Mouse (Mus musculus) forebrain, embryonic 14.5 days (tissue): ENCODE measurements around the gene Fbln7. TPM values are rescaled to one million over a fixed set of nuclear protein-coding genes. Genes with fewer than 3 reads are reported as not detected.

ENCODE experiments used
- ATAC-seq: fragments of 200-750 bp; cut with Nextera tagmentation; 2 replicates; pipeline ENCODE4 v1.8.0; 2017; ENCODE audit warnings: mild to moderate bottlenecking, moderate library complexity
- DNase-seq: peaks from one replicate; pipeline ENCODE4 v3.0.0-alpha.2; 2015; ENCODE audit warnings: low spot score
- H3K27ac ChIP-seq: fragments of 300-500 bp; sonication (generic); 2 replicates; pipeline ENCODE4 v1.5.1; 2014; ENCODE audit warnings: low read depth, mild to moderate bottlenecking, control low read depth, low read length, moderate library complexity
- H3K27me3 ChIP-seq: fragments of 300-500 bp; sonication (generic); replicated peaks from 2 replicates; pipeline ENCODE4 v1.6.1; 2014; ENCODE audit warnings: low read length, control low read depth, mixed read lengths; ENCODE audit not compliant: control insufficient read depth, insufficient read depth
- H3K36me3 ChIP-seq: fragments of 300-500 bp; sonication (generic); 2 replicates; pipeline ENCODE4 v1.6.1; 2014; ENCODE audit warnings: low read length, control low read depth; ENCODE audit not compliant: control insufficient read depth, insufficient read depth
- H3K4me1 ChIP-seq: fragments of 300-500 bp; sonication (generic); 2 replicates; pipeline ENCODE4 v1.6.1; 2014; ENCODE audit warnings: antibody characterized with exemption, low read length, control low read depth; ENCODE audit not compliant: control insufficient read depth, insufficient read depth
- H3K4me2 ChIP-seq: fragments of 300-500 bp; sonication (generic); 2 replicates; pipeline ENCODE4 v1.6.1; 2014; ENCODE audit warnings: mild to moderate bottlenecking, control low read depth, low read length
- H3K4me3 ChIP-seq: fragments of 300-500 bp; sonication (generic); 2 replicates; pipeline ENCODE4 v1.5.1; 2014; ENCODE audit warnings: low read depth, low read length, control low read depth
- H3K9ac ChIP-seq: fragments of 300-500 bp; sonication (generic); 2 replicates; pipeline ENCODE4 v1.6.1; 2014; ENCODE audit warnings: mild to moderate bottlenecking, low read length, control low read depth, moderate library complexity
- H3K9me3 ChIP-seq: fragments of 300-500 bp; sonication (generic); replicated peaks from 2 replicates; pipeline ENCODE4 v1.6.1; 2016; ENCODE audit warnings: low read length, control low read depth, mixed read lengths; ENCODE audit not compliant: control insufficient read depth
- WGBS: fragments of 180-500 bp; shearing (Covaris S2); extraction: QIAGEN DNeasy Blood & Tissue Kit; methylation state at CpG from one replicate; pipeline ENCODE4 v1.1.7; 2014; 5-methylcytosine and 5-hydroxymethylcytosine counted together
- polyA plus RNA-seq: library from polyadenylated mRNA; unstranded; fragments of >200 nt; fragmentation: Nextera tagmentation; extraction: Ambion mirVana; gene quantifications from 2 replicates; pipeline ENCODE4 v1.2.1, GENCODE M21; 2014

Gene Fbln7
- polyA plus RNA-seq, 1 experiment from 2014 or later, result 1.5 TPM

- Histone ChIP-seq H3K4me2 (no peak overlapping the region), H3K36me3 (peaks cover 25% of the 10 kb centered on the region), H3K4me3 (no peak overlapping the region), H3K27me3 (no peaks in the 10 kb centered on the region), H3K9ac (no peak overlapping the region), H3K9me3 (no peaks in the 10 kb centered on the region), H3K27ac (no peak overlapping the region), H3K4me1 (no peaks in the 10 kb centered on the region)
- 88% methylated on average over 1 of the region's 1 CpGs for WGBS
- DNase-seq (no peak), ATAC-seq (no peak)
Measured at GRCm38 (mm10) chr2:128856673-128857072, 6.1 kb upstream of the Fbln7 start.

DNA sequence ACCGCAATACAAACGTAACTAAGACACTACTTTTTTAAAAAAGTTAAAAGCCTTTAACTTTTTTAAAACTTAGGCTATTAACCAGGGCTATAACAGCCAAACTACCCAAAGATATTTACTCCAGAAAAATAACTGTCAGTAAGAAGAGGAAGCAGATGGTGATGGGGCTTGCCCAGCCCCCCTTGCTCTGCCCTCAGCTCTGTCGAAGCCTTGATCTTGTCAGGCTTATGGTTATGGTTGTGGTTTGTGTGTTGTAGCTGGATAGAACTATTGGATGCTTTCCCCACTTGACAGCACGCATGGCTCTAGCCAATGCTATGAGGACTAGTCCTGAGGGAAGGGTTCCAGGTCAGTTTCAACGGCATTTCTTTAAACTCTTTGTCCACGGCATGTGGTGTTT is 3.8 kb upstream of the Fbln7 start:
- peaks cover 8% of the 10 kb centered on the region; the same call in 1 of the 2 replicates for H3K36me3 ChIP-seq
- DNase-seq, result no peak
- WGBS, result 91% methylated on average over 6 of the region's 6 CpGs

DNA sequence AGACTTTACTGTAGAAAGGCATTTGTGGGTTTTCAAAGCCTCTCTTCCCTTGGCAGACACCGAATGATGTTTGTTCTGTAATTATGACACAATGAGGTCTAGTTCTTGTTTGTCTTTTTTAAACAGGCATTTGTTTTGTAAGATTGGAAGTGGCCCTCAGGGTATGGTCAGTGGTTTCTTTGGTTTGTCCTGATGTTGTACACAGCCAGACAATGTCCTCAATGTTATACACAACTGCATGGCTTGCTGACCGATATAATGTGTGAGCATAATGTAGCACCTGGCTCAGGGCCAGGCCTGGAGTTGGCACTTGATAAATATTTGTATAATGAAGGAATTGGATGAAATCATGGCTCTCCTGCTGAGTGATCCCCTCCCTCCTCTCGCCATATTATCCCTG is 2.9 kb upstream of the Fbln7 start:
- DNase-seq (peak; percentile 59), ATAC-seq (peak; percentile 58; the same call in 1 of the 2 replicates)
- Histone ChIP-seq H3K9ac (no peak overlapping the region), H3K4me2 (no peak overlapping the region), H3K27me3 (0 out of 2 replicates have a peak, but pooled peaks cover 4% of the 10 kb centered on the region), H3K36me3 (peaks cover 1% of the 10 kb centered on the region; the same call in 1 of the 2 replicates), H3K27ac (no peak overlapping the region), H3K4me3 (no peak overlapping the region), H3K4me1 (0 out of 2 replicates have a peak, but pooled peaks cover 2% of the 10 kb centered on the region), H3K9me3 (no peaks in the 10 kb centered on the region)
- 53% methylated on average over 3 of the region's 3 CpGs for WGBS

More for the DNA sequence above, 3.8 kb upstream of the Fbln7 start:
- ATAC-seq, result no peak
- Histone ChIP-seq H3K9me3 (no peaks in the 10 kb centered on the region), H3K4me1 (0 out of 2 replicates have a peak, but pooled peaks cover under 1% of the 10 kb centered on the region), H3K27me3 (0 out of 2 replicates have a peak, but pooled peaks cover 4% of the 10 kb centered on the region), H3K4me2 (no peak overlapping the region), H3K27ac (no peak overlapping the region), H3K4me3 (no peak overlapping the region), H3K9ac (no peak overlapping the region)

DNA sequence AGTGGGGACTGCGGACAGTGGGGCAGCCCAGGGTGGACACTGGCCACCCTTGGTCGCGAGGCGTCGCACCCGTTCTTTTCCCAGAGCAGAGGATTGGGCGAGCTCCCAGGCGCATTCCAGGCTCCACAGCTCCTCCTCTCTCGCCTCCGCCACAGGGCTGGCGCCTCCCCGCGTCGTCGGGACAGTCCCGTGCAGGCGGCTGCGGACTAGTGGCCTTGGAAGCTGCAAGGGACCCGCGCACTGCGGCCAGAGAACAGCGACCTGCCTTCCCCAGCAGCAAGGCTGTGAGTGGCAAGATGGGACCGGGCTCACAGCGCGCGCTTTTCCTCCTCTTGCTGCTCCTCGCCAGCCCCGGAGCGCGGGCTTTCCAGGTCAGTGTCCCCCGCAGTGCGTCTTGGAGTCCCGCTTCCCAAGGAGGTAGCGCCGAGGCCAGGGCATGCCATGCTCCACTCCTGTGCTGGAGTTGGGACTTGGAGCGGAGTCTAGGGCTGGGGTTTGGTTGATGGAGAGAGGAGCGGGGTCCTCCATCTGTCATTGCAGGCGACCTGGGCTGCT is 1.1 kb downstream of the Fbln7 start:
- Histone ChIP-seq H3K9me3 (no peaks in the 10 kb centered on the region), H3K4me2 (peak overlapping the region; percentile 96), H3K27me3 (0 out of 2 replicates have a peak, but pooled peaks cover 4% of the 10 kb centered on the region), H3K27ac (no peak overlapping the region), H3K9ac (peak overlapping the region; percentile 68), H3K4me3 (peak overlapping the region; percentile 40), H3K36me3 (no peaks in the 10 kb centered on the region), H3K4me1 (0 out of 2 replicates have a peak, but pooled peaks cover 2% of the 10 kb centered on the region)
- peak; percentile 76 for ATAC-seq
- WGBS, result under 1% methylated on average over 38 of the region's 38 CpGs
- DNase-seq, result peak; percentile 60

- WGBS, result 66% methylated on average over 3 of the region's 3 CpGs
- Histone ChIP-seq H3K9ac (no peak overlapping the region), H3K4me2 (no peak overlapping the region), H3K27me3 (0 out of 2 replicates have a peak, but pooled peaks cover 4% of the 10 kb centered on the region), H3K9me3 (no peaks in the 10 kb centered on the region), H3K36me3 (no peaks in the 10 kb centered on the region), H3K4me1 (0 out of 2 replicates have a peak, but pooled peaks cover 2% of the 10 kb centered on the region), H3K4me3 (no peak overlapping the region), H3K27ac (no peak overlapping the region)
- ATAC-seq, result no peak
- DNase-seq, result no peak
Measured at GRCm38 (mm10) chr2:128865061-128865460, 2.3 kb downstream of the Fbln7 start.

DNA sequence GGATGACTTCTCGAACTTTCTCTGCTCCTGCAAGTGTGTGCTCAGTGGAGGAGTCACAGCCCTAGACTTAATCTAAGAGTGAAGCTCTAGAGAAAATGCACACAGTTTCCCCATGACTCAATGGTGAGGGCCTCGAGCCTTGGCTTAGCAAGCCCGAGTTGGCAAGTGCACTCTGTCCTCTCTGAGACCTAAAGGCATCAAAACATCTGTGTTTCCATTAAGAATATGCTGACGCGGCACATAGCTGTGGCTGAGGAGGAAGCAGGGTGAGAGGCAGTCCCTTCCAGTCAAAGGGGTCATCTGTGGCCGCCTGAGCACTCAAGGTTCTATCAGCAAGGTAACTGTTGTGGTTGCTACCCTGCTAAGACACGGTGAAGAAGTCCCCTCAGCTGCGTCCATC is 8.9 kb downstream of the Fbln7 start:
- H3K9me3 ChIP-seq, result no peaks in the 10 kb centered on the region
- H3K4me1 ChIP-seq, result no peaks in the 10 kb centered on the region
- DNase-seq, result no peak
- no peak for ATAC-seq
- H3K4me2 ChIP-seq, result no peak overlapping the region
- H3K4me3 ChIP-seq, result no peak overlapping the region
- H3K36me3 ChIP-seq, result no peaks in the 10 kb centered on the region
- no peak overlapping the region for H3K27ac ChIP-seq
- no peak overlapping the region for H3K9ac ChIP-seq
- WGBS, result 88% methylated on average over 8 of the region's 8 CpGs
- H3K27me3 ChIP-seq, result no peaks in the 10 kb centered on the region

- H3K27ac ChIP-seq, result no peak overlapping the region
- no peaks in the 10 kb centered on the region for H3K9me3 ChIP-seq
- 93% methylated on average over 9 of the region's 9 CpGs for WGBS
- H3K27me3 ChIP-seq, result no peaks in the 10 kb centered on the region
- no peak overlapping the region for H3K9ac ChIP-seq
- no peak overlapping the region for H3K4me2 ChIP-seq
- DNase-seq (no peak), ATAC-seq (no peak)
- H3K36me3 ChIP-seq, result no peaks in the 10 kb centered on the region
- H3K4me1 ChIP-seq, result no peaks in the 10 kb centered on the region
- no peak overlapping the region for H3K4me3 ChIP-seq
Measured at GRCm38 (mm10) chr2:128872256-128872655, 9.5 kb downstream of the Fbln7 start.

GRCm38 (mm10) chr2:128875526-128875925 is 12.7 kb downstream of the Fbln7 start:
- Histone ChIP-seq H3K27me3 (no peaks in the 10 kb centered on the region), H3K9ac (no peak overlapping the region), H3K9me3 (no peaks in the 10 kb centered on the region), H3K4me3 (no peak overlapping the region), H3K4me2 (no peak overlapping the region), H3K36me3 (no peaks in the 10 kb centered on the region), H3K27ac (no peak overlapping the region), H3K4me1 (no peaks in the 10 kb centered on the region)
- WGBS, result 85% methylated on average over 8 of the region's 8 CpGs
- no peak for ATAC-seq
- DNase-seq, result no peak

DNA sequence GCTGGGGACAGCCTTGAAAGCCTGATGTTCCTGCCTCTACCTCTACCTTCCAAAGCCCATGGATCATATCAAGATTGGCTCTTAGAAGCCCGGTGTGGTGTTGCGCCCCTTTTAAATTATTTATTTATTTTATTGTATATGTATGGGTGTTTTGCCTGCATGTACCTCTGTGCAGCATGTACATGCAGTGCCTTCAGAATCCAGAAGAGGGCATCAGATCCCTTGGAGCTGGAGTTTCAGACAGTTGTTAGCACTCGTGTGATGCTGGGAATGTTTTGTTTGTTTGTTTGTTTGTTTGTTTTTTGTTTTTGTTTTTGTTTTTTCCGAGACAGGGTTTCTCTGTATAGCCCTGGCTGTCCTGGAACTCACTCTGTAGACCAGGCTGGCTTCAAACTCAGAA is 18.5 kb downstream of the Fbln7 start:
- H3K4me1 ChIP-seq, result no peaks in the 10 kb centered on the region
- H3K27ac ChIP-seq, result no peak overlapping the region
- no peaks in the 10 kb centered on the region for H3K36me3 ChIP-seq
- H3K9ac ChIP-seq, result no peak overlapping the region
- no peak overlapping the region for H3K4me2 ChIP-seq
- H3K4me3 ChIP-seq, result no peak overlapping the region
- ATAC-seq (no peak), DNase-seq (no peak)
- no peaks in the 10 kb centered on the region for H3K9me3 ChIP-seq
- WGBS, result 72% methylated on average over 4 of the region's 4 CpGs
- H3K27me3 ChIP-seq, result no peaks in the 10 kb centered on the region
